In genomic region chr17:34170877-34171498, GRCm38 (mm10) we compare ENCODE assay signal across 8 mouse cellular contexts. TPM values are rescaled to one million over a fixed set of nuclear protein-coding genes. Genes with fewer than 3 reads are reported as not detected.
DNase-seq lines count a peak whose midpoint lies in the region; ATAC-seq lines count a peak whose summit lies in the region.

No protein-coding gene starts in this region.

- peak; percentile 90 for DNase-seq in NIH3T3 (ENCODE audit: low read depth)
- DNase-seq in cerebellum, adult 9-11 months: peak; percentile 51
- peak; percentile 66 to 71 for DNase-seq in gastrocnemius, postnatal 4 days (ENCODE audit: low spot score in 2 of 2)
- DNase-seq in layer of hippocampus, adult 18-20 months (ENCODE audit: low spot score in 2 of 2): peak; percentile 76 to 91
- DNase-seq in lung, adult 18-20 months: peak; percentile 79 to 84
- peak; percentile 74 for DNase-seq in right cerebral cortex, adult 18-20 months
- peak; percentile 57 for DNase-seq in urinary bladder, postnatal 10 days (ENCODE audit: low spot score)

- peak; percentile 91 for ATAC-seq in CD4-positive, CD25-positive, alpha-beta regulatory T cell, adult 4 months

RNA-seq across cellular contexts. Expression of gene Tap1, which starts 16.4 kb away (rescaled TPM):
- 100 to 1,000 TPM; 163 to 238 TPM for polyA plus RNA-seq in CD4-positive, CD25-positive, alpha-beta regulatory T cell, adult 4 months (2017; shearing (Covaris generic))
- 1 to 10 TPM; 4.4 to 5.4 TPM for total RNA-seq in gastrocnemius, postnatal 4 days (2021)
- 1 to 10 TPM; 3.6 to 3.9 TPM for total RNA-seq in layer of hippocampus, adult 18-20 months (2021)

RNA-seq across cellular contexts. Expression of gene Psmb9, which starts 16.6 kb away (rescaled TPM):
- 100 to 1,000 TPM; 280 to 324 TPM for polyA plus RNA-seq in CD4-positive, CD25-positive, alpha-beta regulatory T cell, adult 4 months (2017; shearing (Covaris generic))
- total RNA-seq in gastrocnemius, postnatal 4 days (2021): 1 to 10 TPM; 1.6 to 4.1 TPM
- total RNA-seq in layer of hippocampus, adult 18-20 months (2021): 1 to 10 TPM; 2.1 to 3.7 TPM

RNA-seq across cellular contexts. Expression of gene H2-DMb1, which starts 18.1 kb away (rescaled TPM):
- 1 to 10 TPM; 3.4 to 6.2 TPM for polyA plus RNA-seq in CD4-positive, CD25-positive, alpha-beta regulatory T cell, adult 4 months (2017; shearing (Covaris generic))
- total RNA-seq in gastrocnemius, postnatal 4 days (2021): 1 to 10 TPM in 1 of 2 experiments, under 1 TPM in 1; 0.70 to 1.4 TPM
- 1 to 10 TPM; 3.2 to 3.8 TPM for total RNA-seq in layer of hippocampus, adult 18-20 months (2021)

RNA-seq across cellular contexts. Expression of gene Psmb8, which starts 26.5 kb away (rescaled TPM):
- 100 to 1,000 TPM; 781 to 871 TPM for polyA plus RNA-seq in CD4-positive, CD25-positive, alpha-beta regulatory T cell, adult 4 months (2017; shearing (Covaris generic))
- total RNA-seq in gastrocnemius, postnatal 4 days (2021): 1 to 10 TPM; 4.3 to 6.1 TPM
- 1 to 10 TPM; 4.1 to 5.8 TPM for total RNA-seq in layer of hippocampus, adult 18-20 months (2021)

RNA-seq across cellular contexts. Expression of gene H2-DMb2, which starts 27.9 kb away (rescaled TPM):
- polyA plus RNA-seq in CD4-positive, CD25-positive, alpha-beta regulatory T cell, adult 4 months (2017; shearing (Covaris generic)): 10 to 100 TPM in 1 of 2 experiments, 1 to 10 TPM in 1; 3.7 to 27.1 TPM
- total RNA-seq in gastrocnemius, postnatal 4 days (2021): under 1 TPM; 0.36 to 0.37 TPM
- total RNA-seq in layer of hippocampus, adult 18-20 months (2021): 1 to 10 TPM; 1.3 to 1.6 TPM

Comparison
In these comparisons a context has a peak if more than half of its experiments do, and no peak if none do; other contexts are left out.
1. Peak in every context shown above with its lines: DNase-seq and ATAC-seq.